Mouse (Mus musculus): ENCODE data around the gene Gm10130. TPM values are rescaled to one million over a fixed set of nuclear protein-coding genes. Genes with fewer than 3 reads are reported as not detected.
A peak's percentile ranks its signal among the peaks of the same experiment; 100 is the strongest.
"Not testable (repeated sequence)": the region's sequence is repeated elsewhere in the genome, so short reads cannot be mapped to it uniquely, and the experiment has no call there.

Gm10130 gene
- polyA plus RNA-seq, 1 experiment from 2014 or later: 0.82 TPM

DNA sequence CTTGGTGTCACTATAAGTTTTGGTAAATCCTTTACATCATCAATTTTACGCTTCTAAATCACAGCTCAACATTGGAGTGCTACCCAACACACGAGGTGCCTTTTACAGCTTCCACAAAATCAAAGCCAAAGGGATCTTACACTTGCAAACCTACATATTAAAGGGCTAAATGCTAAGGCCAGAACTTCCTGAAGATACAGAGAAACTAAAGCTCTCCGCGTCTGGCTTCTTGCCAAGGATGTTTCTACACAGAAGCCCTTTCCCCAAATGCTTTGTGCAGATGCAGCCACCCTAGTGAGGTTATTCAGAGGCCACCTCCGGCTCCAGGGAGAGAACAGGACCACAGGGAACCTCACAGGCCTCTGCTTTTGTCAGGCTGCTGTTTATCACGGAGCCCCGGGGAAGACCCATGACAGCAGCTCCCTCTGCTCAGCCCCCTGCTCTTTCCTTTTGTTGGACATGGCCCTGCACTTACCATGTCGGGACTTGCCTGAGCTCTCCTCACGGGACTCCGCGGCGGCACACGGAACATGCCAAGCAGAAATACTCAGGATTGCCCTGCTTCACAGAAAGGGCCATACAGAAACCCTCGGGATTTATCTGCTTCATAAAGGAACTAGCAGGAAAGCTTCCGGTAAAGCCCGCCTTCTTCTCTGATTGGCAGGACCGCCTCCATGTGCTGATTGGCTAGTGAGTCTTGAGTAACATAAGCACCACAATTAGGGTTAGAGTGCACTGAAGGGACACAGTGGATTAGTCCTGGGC, 38.8 kb downstream of the Gm10130 start, which contains the start of gene 3300002I08Rik:
3300002I08Rik (minus strand) TSS at position 653 of the 765 bp plus-strand sequence.
- H3K9me3 ChIP-seq (replicated peaks; ENCODE audit: control insufficient read depth, low read length, poor library complexity, severe bottlenecking); H3K27me3 ChIP-seq (ENCODE audit: control insufficient read depth, insufficient read depth, low read depth, low read length); H3K36me3 ChIP-seq (ENCODE audit: control insufficient read depth, insufficient read depth, low read length); H3K4me1 ChIP-seq (ENCODE audit: control insufficient read depth, insufficient read depth, low read length): not testable (repeated sequence)
- peak within 1 kb of the TSS; percentile 89 for H3K9ac ChIP-seq (ENCODE audit: low read depth, low read length)
- H3K4me3 ChIP-seq (ENCODE audit: low read depth, low read length): peak within 1 kb of the TSS; percentile 66
- peak; percentile 99 for ATAC-seq
- H3K27ac ChIP-seq (ENCODE audit: low read length): peak within 1 kb of the TSS; percentile 91
- peak within 1 kb of the TSS; percentile 55 for H3K4me2 ChIP-seq (ENCODE audit: low read length)
- 1% methylated on average over 16 of the region's 17 CpGs for WGBS

DNA sequence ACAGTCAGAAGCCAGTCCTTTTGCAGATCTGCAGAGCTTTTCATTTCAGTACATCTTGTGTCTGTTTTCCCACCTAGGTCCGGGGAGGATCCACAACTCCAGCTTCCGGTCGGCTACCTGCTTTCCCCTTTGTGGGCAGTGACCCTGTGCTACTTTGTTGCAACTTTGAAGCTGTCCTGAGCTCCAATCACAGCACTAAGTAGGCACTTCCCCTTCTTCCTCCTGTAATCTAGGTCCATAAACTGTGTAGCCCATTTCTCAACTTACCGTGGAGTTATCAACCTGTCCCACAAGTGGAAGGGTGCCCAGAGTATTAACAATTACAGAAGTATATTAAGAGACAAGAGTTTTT, 39.4 kb downstream of the Gm10130 start:
- H3K4me3 ChIP-seq (ENCODE audit: low read depth, low read length): peak overlapping the region; percentile 66
- H3K27me3 ChIP-seq (ENCODE audit: control insufficient read depth, insufficient read depth, low read depth, low read length): no peaks in the 10 kb centered on the region
- H3K27ac ChIP-seq (ENCODE audit: low read length): peak overlapping the region; percentile 91
- H3K36me3 ChIP-seq (ENCODE audit: control insufficient read depth, insufficient read depth, low read length): no peaks in the 10 kb centered on the region
- 11% methylated on average over 4 of the region's 4 CpGs for WGBS
- ATAC-seq: peak; percentile 76; the same call in 1 of the 2 replicates
- no peaks in the 10 kb centered on the region; the same call in 1 of the 2 replicates for H3K4me1 ChIP-seq (ENCODE audit: control insufficient read depth, insufficient read depth, low read length)
- peak overlapping the region; percentile 89 for H3K9ac ChIP-seq (ENCODE audit: low read depth, low read length)
- H3K4me2 ChIP-seq (ENCODE audit: low read length): peak overlapping the region; percentile 55
- H3K9me3 ChIP-seq (replicated peaks; ENCODE audit: control insufficient read depth, low read length, poor library complexity, severe bottlenecking): no peaks in the 10 kb centered on the region

- H3K9ac ChIP-seq (ENCODE audit: low read depth, low read length); H3K36me3 ChIP-seq (ENCODE audit: control insufficient read depth, insufficient read depth, low read length); ATAC-seq; H3K4me3 ChIP-seq (ENCODE audit: low read depth, low read length); H3K4me1 ChIP-seq (ENCODE audit: control insufficient read depth, insufficient read depth, low read length); H3K27ac ChIP-seq (ENCODE audit: low read length); H3K4me2 ChIP-seq (ENCODE audit: low read length); H3K9me3 ChIP-seq (replicated peaks; ENCODE audit: control insufficient read depth, low read length, poor library complexity, severe bottlenecking); H3K27me3 ChIP-seq (ENCODE audit: control insufficient read depth, insufficient read depth, low read depth, low read length): not testable (repeated sequence)
- 95% methylated on average over 17 of the region's 19 CpGs for WGBS
Observed at GRCm38 (mm10) chr2:150385553-150386106, 62.1 kb downstream of the Gm10130 start.

- 91% methylated on average over 1 of the region's 1 CpGs for WGBS
- Histone ChIP-seq H3K27ac (ENCODE audit: low read length) (no peak overlapping the region), H3K9me3 (replicated peaks; ENCODE audit: control insufficient read depth, low read length, poor library complexity, severe bottlenecking) (peaks cover 5% of the 10 kb centered on the region), H3K27me3 (ENCODE audit: control insufficient read depth, insufficient read depth, low read depth, low read length) (no peaks in the 10 kb centered on the region), H3K4me1 (ENCODE audit: control insufficient read depth, insufficient read depth, low read length) (no peaks in the 10 kb centered on the region), H3K4me2 (ENCODE audit: low read length) (no peak overlapping the region), H3K4me3 (ENCODE audit: low read depth, low read length) (no peak overlapping the region), H3K9ac (ENCODE audit: low read depth, low read length) (no peak overlapping the region), H3K36me3 (ENCODE audit: control insufficient read depth, insufficient read depth, low read length) (no peaks in the 10 kb centered on the region)
- ATAC-seq: no peak
Observed at GRCm38 (mm10) chr2:150390198-150390597, 66.7 kb downstream of the Gm10130 start.

DNA sequence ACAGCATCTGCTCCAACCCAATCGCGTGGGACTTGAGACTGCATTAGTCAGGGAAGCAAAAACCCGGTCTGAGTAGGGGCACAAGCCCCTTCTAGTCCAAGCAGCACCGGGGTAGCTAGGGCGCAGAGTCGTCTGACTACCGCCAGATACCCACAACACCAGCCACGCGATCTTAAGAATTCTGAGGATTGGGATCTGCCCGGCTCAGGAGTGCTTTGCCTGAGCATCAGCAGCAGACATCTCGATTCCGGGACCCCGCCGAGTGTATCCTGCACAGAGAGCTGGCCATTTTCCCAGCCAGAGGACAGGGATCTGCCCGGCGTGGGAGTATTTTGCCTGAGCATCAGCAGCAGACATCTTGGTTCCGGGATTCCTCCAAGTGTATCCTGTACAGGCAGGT, 88.6 kb downstream of the Gm10130 start:
- not testable (repeated sequence) for H3K27me3 ChIP-seq (ENCODE audit: control insufficient read depth, insufficient read depth, low read depth, low read length); H3K4me2 ChIP-seq (ENCODE audit: low read length); H3K4me3 ChIP-seq (ENCODE audit: low read depth, low read length); H3K9me3 ChIP-seq (replicated peaks; ENCODE audit: control insufficient read depth, low read length, poor library complexity, severe bottlenecking); H3K36me3 ChIP-seq (ENCODE audit: control insufficient read depth, insufficient read depth, low read length); H3K27ac ChIP-seq (ENCODE audit: low read length); ATAC-seq; H3K9ac ChIP-seq (ENCODE audit: low read depth, low read length); H3K4me1 ChIP-seq (ENCODE audit: control insufficient read depth, insufficient read depth, low read length)
- 93% methylated on average over 17 of the region's 17 CpGs for WGBS

Other genes with a start within 250 kb of the Gm10130 start
- 11.3 and 11.8 TPM in 2 replicates for gene Zfp120, start 187.0 kb upstream of the Gm10130 start, polyA plus RNA-seq (2015; fragmentation: Nextera tagmentation; extraction: Ambion mirVana)
- gene Gm10770, start 144.0 kb upstream of the Gm10130 start, polyA plus RNA-seq (2015; fragmentation: Nextera tagmentation; extraction: Ambion mirVana): not detected in 2 replicates
- gene Gm14139, start 141.9 kb upstream of the Gm10130 start, polyA plus RNA-seq (2015; fragmentation: Nextera tagmentation; extraction: Ambion mirVana): not detected in 2 replicates
- 11.2 and 12.1 TPM in 2 replicates for gene Zfp937, start 105.6 kb upstream of the Gm10130 start, polyA plus RNA-seq (2015; fragmentation: Nextera tagmentation; extraction: Ambion mirVana)
- gene Gm21994, start 68.1 kb upstream of the Gm10130 start, polyA plus RNA-seq (2015; fragmentation: Nextera tagmentation; extraction: Ambion mirVana): 3.1 and 3.4 TPM in 2 replicates
- not detected in 2 replicates for gene Gm14124, start 66.2 kb upstream of the Gm10130 start, polyA plus RNA-seq (2015; fragmentation: Nextera tagmentation; extraction: Ambion mirVana)
- 14.7 and 15.7 TPM in 2 replicates for gene 3300002I08Rik, start 39.1 kb downstream of the Gm10130 start, polyA plus RNA-seq (2015; fragmentation: Nextera tagmentation; extraction: Ambion mirVana)
- gene Zfp442, start 127.8 kb downstream of the Gm10130 start, polyA plus RNA-seq (2015; fragmentation: Nextera tagmentation; extraction: Ambion mirVana): 7.5 and 8.6 TPM in 2 replicates
- 0.08 TPM in 1 of 2 replicates, not detected in the other for gene Zfp345, start 161.4 kb downstream of the Gm10130 start, polyA plus RNA-seq (2015; fragmentation: Nextera tagmentation; extraction: Ambion mirVana)
- gene Cst7, start 246.7 kb downstream of the Gm10130 start, polyA plus RNA-seq (2015; fragmentation: Nextera tagmentation; extraction: Ambion mirVana): 0.44 TPM in 1 of 2 replicates, not detected in the other